Mouse (Mus musculus) MEL (cell line): Measurements from ENCODE around the gene Rexo1. TPM values are rescaled to one million over a fixed set of nuclear protein-coding genes. Genes with fewer than 3 reads are reported as not detected.

Source experiments
- DNase-seq: peaks from one replicate; pipeline ENCODE4 v3.0.0; 2011; ENCODE audit warnings: low read depth, low spot score
- H3K27ac ChIP-seq: 2 replicates; pipeline ENCODE4 v1.5.1; 2012; ENCODE audit warnings: low read depth, mild to moderate bottlenecking, control low read depth, low read length, moderate library complexity; ENCODE audit not compliant: control insufficient read depth
- H3K27me3 ChIP-seq, 2 experiments: fragments of 150-350 bp in 1 of 2; sonication (generic) in 1 of 2; 2 replicates each; pipeline ENCODE4 v1.6.1; 2012; ENCODE audit warnings: low read length in 2 of 2, mild to moderate bottlenecking in 2 of 2, improper control_type of control experiment in 1 of 2, moderate library complexity in 1 of 2; ENCODE audit not compliant: insufficient read depth in 2 of 2, control insufficient read depth in 1 of 2
- H3K36me3 ChIP-seq, 2 experiments: 2 replicates each; pipeline ENCODE4 v1.6.1; 2012 to 2014; ENCODE audit warnings: low read length in 2 of 2, improper control_type of control experiment in 1 of 2, inconsistent platforms in 1 of 2, mild to moderate bottlenecking in 1 of 2; ENCODE audit not compliant: insufficient read depth in 2 of 2, control insufficient read depth in 1 of 2
- H3K4me1 ChIP-seq, 2 experiments: fragments of 150-350 bp in 1 of 2; sonication (generic) in 1 of 2; 2 replicates each; pipeline ENCODE4 v1.6.1; 2012; ENCODE audit warnings: low read length in 2 of 2, improper control_type of control experiment in 1 of 2, mild to moderate bottlenecking in 1 of 2; ENCODE audit not compliant: insufficient read depth in 2 of 2, control insufficient read depth in 1 of 2
- H3K4me3 ChIP-seq, 2 experiments: fragments of 150-350 bp in 1 of 2; sonication (generic) in 1 of 2; 2 replicates each; pipeline ENCODE4 v1.5.1; 2012; ENCODE audit warnings: low read depth in 2 of 2, low read length in 2 of 2, mild to moderate bottlenecking in 2 of 2, moderate library complexity in 2 of 2, control low read depth in 1 of 2, improper control_type of control experiment in 1 of 2; ENCODE audit not compliant: control insufficient read depth in 1 of 2, insufficient read depth in 1 of 2
- H3K79me2 ChIP-seq: 2 replicates; pipeline ENCODE4 v1.6.1; 2012; ENCODE audit warnings: mild to moderate bottlenecking, low read length, moderate library complexity; ENCODE audit not compliant: control insufficient read depth, poor library complexity, insufficient read depth
- H3K9ac ChIP-seq: 2 replicates; pipeline ENCODE4 v1.6.1; 2012; ENCODE audit warnings: low read depth, mild to moderate bottlenecking, control low read depth, low read length, moderate library complexity; ENCODE audit not compliant: control insufficient read depth, poor library complexity, severe bottlenecking
- H3K9me3 ChIP-seq: fragments of 150-350 bp; sonication (generic); replicated peaks from 2 replicates; pipeline ENCODE4 v1.6.1; 2012; ENCODE audit warnings: mild to moderate bottlenecking, low read length, improper control_type of control experiment, moderate library complexity; ENCODE audit not compliant: insufficient read depth
- BHLHE40 ChIP-seq: IDR thresholded peaks from 2 replicates; pipeline ENCODE4 v1.6.1; 2012; ENCODE audit warnings: low read depth, mild to moderate bottlenecking, inconsistent platforms, low read length, improper control_type of control experiment, borderline replicate concordance
- CHD1 ChIP-seq: IDR thresholded peaks from 2 replicates; pipeline ENCODE4 v1.6.1; 2012; ENCODE audit warnings: low read depth, mild to moderate bottlenecking, inconsistent platforms, low read length, improper control_type of control experiment
- CHD2 ChIP-seq: IDR thresholded peaks from 2 replicates; pipeline ENCODE4 v1.6.1; 2011; ENCODE audit warnings: low read length, improper control_type of control experiment
- CTCF ChIP-seq, 3 experiments: IDR thresholded peaks in 2 of 3; conservative IDR thresholded peaks in 1 of 3; 2 replicates each; pipeline ENCODE4 v1.5.1; 2011 to 2012; ENCODE audit warnings: low read length in 3 of 3, low read depth in 2 of 3, mild to moderate bottlenecking in 2 of 3, improper control_type of control experiment in 1 of 3, inconsistent platforms in 1 of 3, mixed read lengths in 1 of 3, moderate library complexity in 1 of 3; ENCODE audit not compliant: control insufficient read depth in 1 of 3, insufficient read depth in 1 of 3, poor library complexity in 1 of 3, severe bottlenecking in 1 of 3
- E2F4 ChIP-seq: IDR thresholded peaks from 2 replicates; pipeline ENCODE4 v1.6.1; 2011; ENCODE audit warnings: low read depth, low read length, improper control_type of control experiment, borderline replicate concordance
- ELF1 ChIP-seq: IDR thresholded peaks from 2 replicates; pipeline ENCODE4 v1.6.1; 2014; ENCODE audit warnings: low read depth, mild to moderate bottlenecking, inconsistent platforms, low read length, improper control_type of control experiment, moderate library complexity
- JUND ChIP-seq: IDR thresholded peaks from 2 replicates; pipeline ENCODE4 v1.6.1; 2011; ENCODE audit warnings: low read depth, mild to moderate bottlenecking, improper control_type of control experiment, low read length
- MAZ ChIP-seq: IDR thresholded peaks from 2 replicates; pipeline ENCODE4 v1.6.1; 2012; ENCODE audit warnings: low read depth, mild to moderate bottlenecking, inconsistent platforms, low read length, improper control_type of control experiment
- MYB ChIP-seq: IDR thresholded peaks from 2 replicates; pipeline ENCODE4 v1.6.1; 2011; ENCODE audit warnings: mild to moderate bottlenecking, low read depth, low read length, improper control_type of control experiment
- MYC ChIP-seq: IDR thresholded peaks from 2 replicates; pipeline ENCODE4 v1.6.1; 2011; ENCODE audit warnings: low read depth, mild to moderate bottlenecking, low read length, improper control_type of control experiment, moderate library complexity
- NELFE ChIP-seq: IDR thresholded peaks from 2 replicates; pipeline ENCODE4 v1.6.1; 2011; ENCODE audit warnings: low read depth, low read length, improper control_type of control experiment
- POLR2AphosphoS2 ChIP-seq: IDR thresholded peaks from 2 replicates; pipeline ENCODE4 v1.6.1; 2011; ENCODE audit warnings: low read length, improper control_type of control experiment
- RAD21 ChIP-seq: IDR thresholded peaks from 2 replicates; pipeline ENCODE4 v1.6.1; 2011; ENCODE audit warnings: mild to moderate bottlenecking, low read depth, low read length, improper control_type of control experiment
- SIN3A ChIP-seq: IDR thresholded peaks from 2 replicates; pipeline ENCODE4 v1.6.1; 2012; ENCODE audit warnings: low read length, improper control_type of control experiment, inconsistent platforms
- SMC3 ChIP-seq: IDR thresholded peaks from 2 replicates; pipeline ENCODE4 v1.6.1; 2011; ENCODE audit warnings: low read depth, low read length, improper control_type of control experiment
- UBTF ChIP-seq: IDR thresholded peaks from 2 replicates; pipeline ENCODE4 v1.6.1; 2012; ENCODE audit warnings: low read depth, mild to moderate bottlenecking, inconsistent platforms, low read length, improper control_type of control experiment, moderate library complexity, borderline replicate concordance; ENCODE audit not compliant: insufficient read depth
- ZC3H11A ChIP-seq: IDR thresholded peaks from 2 replicates; pipeline ENCODE4 v1.6.1; 2012; ENCODE audit warnings: low read depth, mild to moderate bottlenecking, inconsistent platforms, low read length, improper control_type of control experiment
- ZKSCAN1 ChIP-seq: IDR thresholded peaks from 2 replicates; pipeline ENCODE4 v1.6.1; 2012; ENCODE audit warnings: low read depth, mild to moderate bottlenecking, inconsistent platforms, low read length, improper control_type of control experiment, moderate library complexity
- ZNF384 ChIP-seq: IDR thresholded peaks from 2 replicates; pipeline ENCODE4 v1.6.1; 2012; ENCODE audit warnings: low read depth, mild to moderate bottlenecking, inconsistent platforms, low read length, improper control_type of control experiment
- polyA plus RNA-seq, 2 experiments: library from polyadenylated mRNA; stranded (reverse) in 1 of 2; unstranded in 1 of 2; fragments of >175 nt in 1 of 2; fragments of >200 nt in 1 of 2; gene quantifications; 2 replicates each; pipeline versions ENCODE4 v1.2.1 to v1.2.4; 2012; ENCODE audit warnings: low replicate concordance in 2 of 2, low read depth in 1 of 2; ENCODE audit not compliant: insufficient read length in 2 of 2, insufficient read depth in 1 of 2, missing spikeins in 1 of 2
- total RNA-seq: library from RNA; depleted of rRNA; stranded (reverse); fragments of 300-350 nt; gene quantifications from 2 replicates; pipeline ENCODE4 v1.2.3, GENCODE M21; 2012

Gene Rexo1
- total and polyA plus RNA-seq, 3 experiments, result 14.7 to 54.6 TPM; not detected in 1

DNA sequence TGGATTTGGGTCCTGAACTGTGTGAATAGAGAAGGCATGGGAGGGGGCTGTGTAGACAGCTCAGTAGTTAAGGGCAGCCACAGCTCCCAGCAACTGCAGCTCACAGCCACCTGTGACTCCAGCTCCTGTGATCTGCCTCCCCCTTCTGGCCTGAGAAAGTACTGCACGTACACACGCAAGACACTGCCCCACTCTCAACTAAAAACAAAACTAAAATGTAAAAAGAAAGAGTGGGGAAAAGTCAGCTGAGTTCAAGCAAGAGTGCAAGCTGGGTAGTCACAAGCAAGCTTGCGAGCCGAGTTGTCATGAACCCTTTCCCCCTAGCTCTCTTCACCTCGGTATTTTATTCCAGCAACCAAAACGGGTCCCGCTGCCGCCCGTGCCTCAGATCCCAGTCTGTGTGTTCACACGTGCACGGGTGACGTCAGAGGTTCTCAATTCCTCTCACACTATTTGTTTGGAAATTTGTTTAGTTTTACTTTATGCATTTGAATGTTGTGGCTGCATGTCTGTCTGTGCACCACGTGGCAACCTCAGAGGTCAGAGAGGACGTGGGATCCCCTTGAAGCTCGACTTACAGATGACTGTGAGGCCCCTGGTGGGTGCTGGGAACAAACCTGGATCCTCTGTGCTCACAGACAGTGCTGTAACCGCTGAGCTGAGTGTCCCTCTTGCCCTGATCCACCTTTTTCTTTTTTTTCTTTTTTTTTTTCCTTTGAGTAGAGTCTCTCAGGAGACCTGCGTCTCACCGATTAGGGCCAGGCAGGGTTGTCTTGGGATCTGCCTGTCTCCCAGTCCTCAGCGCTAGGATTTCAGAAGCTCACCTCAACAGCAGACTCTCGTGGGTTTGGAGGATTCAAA, 51.7 kb downstream of the Rexo1 start (continued):
- no peak for TF ChIP-seq POLR2AphosphoS2
- TF ChIP-seq UBTF, result no peak
- TF ChIP-seq CHD1, result no peak
- no peak for TF ChIP-seq E2F4

DNA sequence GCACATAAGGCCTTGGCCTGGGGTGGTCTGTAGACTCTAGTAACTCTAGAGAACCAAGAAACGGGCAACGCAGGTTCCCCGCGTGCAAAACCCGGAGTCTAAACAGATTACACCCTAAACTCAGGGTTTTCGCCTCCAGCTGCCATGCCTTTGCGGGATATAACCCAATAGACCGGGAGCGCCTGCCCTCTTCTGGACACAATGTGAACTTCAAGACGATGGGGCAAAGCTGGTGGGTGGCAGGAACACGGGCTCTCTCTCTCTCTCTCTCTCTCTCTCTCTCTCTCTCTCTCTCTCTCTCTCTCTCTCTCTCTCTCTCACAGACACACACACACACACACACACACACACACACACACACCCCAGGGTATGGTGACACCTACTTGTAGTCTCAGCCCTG, 55.1 kb downstream of the Rexo1 start:
- H3K79me2 ChIP-seq, result no peaks in the 10 kb centered on the region; the same call in 1 of the 2 replicates
- TF ChIP-seq MYB, result no peak
- TF ChIP-seq ZC3H11A, result peak; percentile 47
- no peak for TF ChIP-seq ZKSCAN1
- peak; percentile 56 for TF ChIP-seq RAD21
- TF ChIP-seq ELF1, result no peak
- no peak for TF ChIP-seq CHD2
- no peak for TF ChIP-seq BHLHE40
- TF ChIP-seq MAZ, result 0 out of 2 replicates have a peak, but pooled peaks have one; percentile 38
- peak; percentile 29; the same call in 1 of the 2 replicates for TF ChIP-seq ZNF384
- TF ChIP-seq MYC, result no peak
- TF ChIP-seq CTCF (IDR thresholded peaks at IDR 0.05 in 2 of 3, conservative IDR thresholded peaks at IDR 0.05 in 1 of 3; ENCODE audit: control insufficient read depth in 1 of 3, insufficient read depth in 1 of 3, low read depth in 2 of 3, low read length in 3 of 3, poor library complexity in 1 of 3, severe bottlenecking in 1 of 3), result peak; percentile 53 to 88 (median 73)
- TF ChIP-seq NELFE, result no peak
- TF ChIP-seq JUND, result peak; percentile 95; the same call in 1 of the 2 replicates
- peak; percentile 81 for TF ChIP-seq SMC3
- no peak for TF ChIP-seq CHD1
- 0 out of 2 replicates have a peak, but pooled peaks have one; percentile 26 for TF ChIP-seq SIN3A
- no peak overlapping the region for H3K4me3 ChIP-seq
- no peak overlapping the region for H3K27ac ChIP-seq
- DNase-seq, result peak; percentile 81
- H3K9me3 ChIP-seq, result no peaks in the 10 kb centered on the region
- 0 out of 4 replicates have a peak, but pooled peaks cover 0 to 4% of the 10 kb centered on the region in 2 experiments for H3K4me1 ChIP-seq
- no peak overlapping the region for H3K9ac ChIP-seq
- H3K36me3 ChIP-seq, result peaks cover 0 to 4% of the 10 kb centered on the region in 2 experiments; a peak in 1 of 4 replicates
- peaks cover 6% of the 10 kb centered on the region in 2 experiments; a peak in 3 of 4 replicates for H3K27me3 ChIP-seq
